Mouse (Mus musculus) liver, adult 2 months (tissue): ENCODE data around the gene Rarres2.

Experiments used
- CTCF ChIP-seq: fragments of 200-500 bp; IDR thresholded peaks from 2 replicates; pipeline ENCODE4 v1.5.1; 2011; ENCODE audit warnings: low read depth, low read length, control low read depth
- POLR2A ChIP-seq: fragments of 200-500 bp; IDR thresholded peaks from 2 replicates; pipeline ENCODE4 v1.6.1; 2011; ENCODE audit warnings: low read length, control low read depth; ENCODE audit not compliant: insufficient read depth; ENCODE audit errors: extremely low read depth

GRCm38 (mm10) chr6:48593158-48594042 is 20.8 kb upstream of the Rarres2 start, which contains the start of the genes Repin1 and Gm44965:
- TF ChIP-seq CTCF (peak; percentile 68), POLR2A (peak; percentile 84)
